Mouse (Mus musculus) heart, embryonic 13.5 days (tissue): ENCODE measurements around the gene Hlcs. TPM values are rescaled to one million over a fixed set of nuclear protein-coding genes. Genes with fewer than 3 reads are reported as not detected.

Experiments
- microRNA-seq: library from miRNA; unstranded; fragments of <30 nt; microRNA quantifications from one replicate; pipeline ENCODE4, GENCODE M21; 2016
- polyA plus RNA-seq: library from polyadenylated mRNA; unstranded; fragments of >200 nt; fragmentation: Nextera tagmentation; extraction: Ambion mirVana; gene quantifications from 2 replicates; pipeline ENCODE4 v1.2.1, GENCODE M21; 2015

The Hlcs gene
- polyA plus RNA-seq, 1 experiment from 2014 or later: 7.6 TPM

Small RNA genes lying within 50 kb of the gene (microRNA-seq; reads per million reads assigned to microRNA genes)
- not detected for gene Gm23062

Other genes starting within 250 kb of the Hlcs start
- gene Sim2, start 228.6 kb downstream of the Hlcs start, polyA plus RNA-seq: 0.07 and 0.08 TPM in 2 replicates
- 5.0 and 6.0 TPM in 2 replicates for gene Ripply3, start 14.8 kb upstream of the Hlcs start, polyA plus RNA-seq
- gene Ttc3, start 57.0 kb upstream of the Hlcs start, polyA plus RNA-seq: 158 and 164 TPM in 2 replicates
- 111 and 115 TPM in 2 replicates for gene Pigp, start 58.3 kb upstream of the Hlcs start, polyA plus RNA-seq
- 43.6 and 46.7 TPM in 2 replicates for gene Vps26c, start 213.3 kb upstream of the Hlcs start, polyA plus RNA-seq